8 mouse cellular contexts compared by ENCODE assay signal in genomic region chr2:160578384-160579320, GRCm38 (mm10).
A peak's percentile ranks its signal among the peaks of the same experiment; 100 is the strongest.
DNase-seq lines count a peak whose midpoint lies in the region; ATAC-seq and TF ChIP-seq lines count a peak whose summit lies in the region.

No protein-coding gene starts in this region.

- peak; percentile 80 for DNase-seq in ZHBTc4 (ENCODE audit: low read depth, low spot score)
- DNase-seq in cerebellum, postnatal 25 days: peak; percentile 81 to 90
- DNase-seq in frontal cortex, postnatal 36 days (ENCODE audit: low spot score in 2 of 2): peak; percentile 89 to 92
- peak; percentile 81 to 82 for DNase-seq in left cerebral cortex, postnatal 36 days (ENCODE audit: low spot score in 2 of 2)
- DNase-seq in midbrain, embryonic 14.5 days: peak; percentile 96

- H3K4me1 ChIP-seq in intestine, postnatal 0 days (replicated peaks; ENCODE audit: control insufficient read depth, insufficient read depth, low read length): no peaks in the 10 kb centered on the region
- peaks cover 12% of the 10 kb centered on the region for H3K4me1 ChIP-seq in midbrain, embryonic 14.5 days (ENCODE audit: control insufficient read depth, insufficient read depth, low read length)
- H3K4me1 ChIP-seq in small intestine, adult 2 months (ENCODE audit: control insufficient read depth, insufficient read depth, insufficient read length, low read length): no peaks in the 10 kb centered on the region

- TF ChIP-seq CTCF in intestine, postnatal 0 days (IDR thresholded peaks at IDR 0.05; ENCODE audit: low read depth): peak; percentile 99
- TF ChIP-seq CTCF in small intestine, adult 2 months (IDR thresholded peaks at IDR 0.05; ENCODE audit: extremely low read depth, insufficient read length, insufficient replicate concordance, low read depth, low read length): peak; percentile 94

- H3K9ac ChIP-seq in intestine, postnatal 0 days (ENCODE audit: low read depth, low read length): no peak overlapping the region
- no peak overlapping the region for H3K9ac ChIP-seq in midbrain, embryonic 14.5 days (replicated peaks; ENCODE audit: low read length)

- no peaks in the 10 kb centered on the region for H3K9me3 ChIP-seq in intestine, postnatal 0 days (ENCODE audit: control insufficient read depth)
- H3K9me3 ChIP-seq in midbrain, embryonic 14.5 days (ENCODE audit: control insufficient read depth, low read length): no peaks in the 10 kb centered on the region

- no peak overlapping the region for H3K27ac ChIP-seq in intestine, postnatal 0 days (ENCODE audit: low read depth, low read length)
- no peak overlapping the region for H3K27ac ChIP-seq in midbrain, embryonic 14.5 days (replicated peaks; ENCODE audit: low read depth, low read length)
- H3K27ac ChIP-seq in small intestine, adult 2 months (ENCODE audit: insufficient read depth, low read depth, low read length): no peak overlapping the region

- no peak overlapping the region for H3K4me3 ChIP-seq in intestine, postnatal 0 days (ENCODE audit: low read depth, low read length)
- no peak overlapping the region for H3K4me3 ChIP-seq in midbrain, embryonic 14.5 days (replicated peaks; ENCODE audit: low read depth, low read length)
- H3K4me3 ChIP-seq in small intestine, adult 2 months (ENCODE audit: low read depth, low read length): no peak overlapping the region

- intact Hi-C loops in left cerebral cortex, postnatal 36 days (cut with DNase I): loop anchor here (2.0 to 10.0 kb wide), 4 partner anchors 164 to 1672 kb away; no protein-coding TSS in a partner anchor

- no peaks in the 10 kb centered on the region for H3K36me3 ChIP-seq in intestine, postnatal 0 days (ENCODE audit: control insufficient read depth, insufficient read depth)
- no peaks in the 10 kb centered on the region for H3K36me3 ChIP-seq in midbrain, embryonic 14.5 days (ENCODE audit: control insufficient read depth, insufficient read depth, low read length)
- H3K36me3 ChIP-seq in small intestine, adult 2 months (ENCODE audit: control insufficient read depth, insufficient read depth, low read length): no peaks in the 10 kb centered on the region

- WGBS in intestine, postnatal 0 days: 12% methylated on average over 17 of the region's 17 CpGs
- WGBS in midbrain, embryonic 14.5 days: 7% methylated on average over 17 of the region's 17 CpGs
- 14% methylated on average over 17 of the region's 17 CpGs for WGBS in small intestine, adult 2 months

- H3K27me3 ChIP-seq in intestine, postnatal 0 days (replicated peaks; ENCODE audit: control insufficient read depth, insufficient read depth, low read length): peaks cover 11% of the 10 kb centered on the region; the same call in 1 of the 2 replicates
- peaks cover 3% of the 10 kb centered on the region; the same call in 1 of the 2 replicates for H3K27me3 ChIP-seq in midbrain, embryonic 14.5 days (ENCODE audit: control insufficient read depth, insufficient read depth, low read length)
- no peaks in the 10 kb centered on the region; the same call in 1 of the 2 replicates for H3K27me3 ChIP-seq in small intestine, adult 2 months (ENCODE audit: control insufficient read depth, insufficient read depth, low read length)

- H3K4me2 ChIP-seq in intestine, postnatal 0 days (replicated peaks; ENCODE audit: low read depth): no peak overlapping the region
- H3K4me2 ChIP-seq in midbrain, embryonic 14.5 days (ENCODE audit: low read length): peak overlapping the region; percentile 38

- no peak for TF ChIP-seq POLR2A in small intestine, adult 2 months (IDR thresholded peaks at IDR 0.05; ENCODE audit: low read depth, low read length)

- ATAC-seq in intestine, postnatal 0 days: peak; percentile 38; the same call in 1 of the 2 replicates
- peak; percentile 79; the same call in 1 of the 2 replicates for ATAC-seq in midbrain, embryonic 14.5 days (ENCODE audit: low FRiP score, low TSS enrichment)
- no peak for ATAC-seq in inflammation-experienced regulatory T-cells, adult 6 months
